Mouse (Mus musculus) activated CD4-positive, CD25-positive, alpha-beta regulatory T cell (primary cell): ENCODE results near the gene Pbdc1. TPM values are rescaled to one million over a fixed set of nuclear protein-coding genes. Genes with fewer than 3 reads are reported as not detected.

Source experiments
- polyA plus RNA-seq, 2 experiments: library from polyadenylated mRNA; unstranded; fragments of 100-300 nt; shearing (Covaris generic); gene quantifications; one replicate each; pipeline ENCODE4 v1.2.1; 2017

Pbdc1 gene
- 10 to 100 TPM; 26.2 to 30.5 TPM for polyA plus RNA-seq

GRCm38 (mm10) chrX:105079615-105080092, at the start of gene Pbdc1:
Gene Pbdc1 (plus strand): TSS chrX:105079756.

GRCm38 (mm10) chrX:105120275-105121226, 41.0 kb downstream of the Pbdc1 start, which contains the start of gene Magee1:
Gene Magee1 (plus strand): TSS chrX:105120378.

Other genes with a start within 250 kb of the Pbdc1 start
- not detected for gene Magee2, start 222.5 kb upstream of the Pbdc1 start, polyA plus RNA-seq
- gene Magee1, start 40.6 kb downstream of the Pbdc1 start, polyA plus RNA-seq = 1 to 10 TPM; 7.2 to 7.5 TPM